Mouse (Mus musculus) bone marrow, adult 2 months (tissue): ENCODE results near the gene Aes.

Experiments
- CTCF ChIP-seq: fragments of 200-500 bp; IDR thresholded peaks from 2 replicates; pipeline ENCODE4 v1.5.1; 2011; ENCODE audit warnings: low read length, control low read depth; ENCODE audit not compliant: control insufficient read depth, insufficient read depth
- POLR2A ChIP-seq: fragments of 200-500 bp; IDR thresholded peaks from 2 replicates; pipeline ENCODE4 v1.6.1; 2011; ENCODE audit warnings: low read depth, mild to moderate bottlenecking, control low read depth, low read length, borderline replicate concordance; ENCODE audit not compliant: control insufficient read depth

DNA sequence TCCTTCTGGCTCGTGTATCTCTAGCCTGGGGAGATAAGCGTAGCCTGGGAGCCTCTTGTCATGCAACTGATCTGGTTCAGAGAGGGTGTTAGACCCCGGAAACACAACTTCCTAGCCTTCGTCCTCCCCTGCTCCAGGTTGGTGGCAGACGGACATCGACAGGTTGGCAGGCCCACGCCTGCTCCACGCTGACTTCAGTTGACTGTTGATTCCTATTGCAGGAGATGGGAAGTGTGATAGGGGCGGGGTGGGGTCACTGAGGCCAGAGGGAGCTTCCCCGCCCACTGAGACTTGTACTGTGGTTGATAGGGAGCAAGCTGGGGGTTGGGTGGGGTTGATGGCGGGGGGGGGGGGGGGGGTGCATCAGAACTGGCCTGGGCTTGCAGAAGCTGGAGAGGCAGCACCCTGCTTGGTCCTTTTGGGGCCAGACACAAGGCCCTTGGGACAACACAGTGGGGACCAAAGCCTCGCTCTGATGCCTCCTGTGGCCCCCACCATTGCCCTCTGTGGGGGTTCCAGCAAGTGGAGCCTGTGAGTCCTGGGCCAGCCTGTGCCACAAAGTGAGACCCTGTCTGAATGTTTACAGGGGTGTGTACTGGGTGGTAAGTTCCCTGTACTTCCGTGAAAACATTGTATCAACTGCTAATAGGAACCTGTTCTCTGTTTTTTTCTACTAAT, 34.1 kb upstream of the Aes start:
- TF ChIP-seq POLR2A (peak; percentile 25; the same call in 1 of the 2 replicates), CTCF (no peak)
